Mouse (Mus musculus): ENCODE results near the gene Gm10974.

- TF ChIP-seq CTCF (IDR thresholded peaks at IDR 0.05; ENCODE audit: insufficient read depth, low read depth, low read length) (no peak), POLR2A (IDR thresholded peaks at IDR 0.05; ENCODE audit: insufficient read depth, low read depth, low read length) (no peak)
Measured at GRCm38 (mm10) chr7:66355791-66356522, 9.7 kb upstream of the Gm10974 start.

Data from olfactory bulb, adult 2 months (tissue).